Mouse (Mus musculus) gastrocnemius, postnatal 4 days (tissue): ENCODE data around the gene Fars2. TPM values are rescaled to one million over a fixed set of nuclear protein-coding genes. Genes with fewer than 3 reads are reported as not detected.
"Not testable (repeated sequence)": the region's sequence is repeated elsewhere in the genome, so short reads cannot be mapped to it uniquely, and the experiment has no call there.

Experiments used
- DNase-seq, 2 experiments: peaks; one replicate each; pipeline ENCODE4 v3.0.0; 2021 to 2022; ENCODE audit warnings: low spot score in 2 of 2, mixed read lengths in 2 of 2
- total RNA-seq, 2 experiments: library from RNA; stranded (reverse); gene quantifications; 2 replicates each; pipeline ENCODE4 v1.2.3; 2021

Fars2 gene
- total RNA-seq, 2 experiments from 2014 or later, result 31.0 to 35.6 TPM

DNA sequence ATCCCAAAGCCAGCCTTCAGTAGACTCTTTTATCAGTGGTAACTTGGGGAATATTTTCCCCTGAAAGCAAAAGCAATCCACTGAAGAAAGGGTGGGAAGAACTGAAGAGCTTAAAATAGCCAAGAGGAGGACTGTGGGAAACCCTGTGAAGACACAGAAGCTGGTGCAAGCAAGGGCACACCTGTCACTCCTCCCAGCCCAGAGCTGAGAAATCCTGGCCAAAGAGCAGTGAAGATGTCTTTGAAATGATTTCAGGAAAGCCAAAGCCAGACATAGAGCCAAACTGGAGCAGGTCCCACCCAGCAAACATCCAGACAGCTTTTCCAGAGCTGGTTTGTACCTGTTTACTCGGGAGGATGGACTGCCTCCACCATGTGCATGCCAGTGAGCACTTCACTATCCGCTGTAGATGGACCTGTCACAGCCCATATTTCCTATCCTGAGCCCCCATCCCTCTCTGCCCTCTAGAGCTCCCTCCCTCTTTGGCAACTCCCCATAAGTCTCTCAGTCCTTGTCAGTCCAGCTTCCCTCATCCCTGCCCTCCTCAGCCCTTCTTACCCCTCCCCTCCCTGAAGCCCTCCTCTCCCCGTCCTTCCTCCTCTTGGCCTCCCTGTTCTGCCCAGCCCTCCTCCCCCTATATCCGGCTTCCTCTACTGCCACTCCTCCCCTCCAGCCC, 327.7 kb downstream of the Fars2 start:
- no peak for DNase-seq

GRCm38 (mm10) chr13:36447947-36448346, 330.7 kb downstream of the Fars2 start:
- DNase-seq, result no peak

GRCm38 (mm10) chr13:36448565-36448964, 331.4 kb downstream of the Fars2 start:
- no peak for DNase-seq

GRCm38 (mm10) chr13:36451437-36451836, 334.2 kb downstream of the Fars2 start:
- DNase-seq, result no peak

GRCm38 (mm10) chr13:36460473-36460872, 343.3 kb downstream of the Fars2 start:
- no peak for DNase-seq

DNA sequence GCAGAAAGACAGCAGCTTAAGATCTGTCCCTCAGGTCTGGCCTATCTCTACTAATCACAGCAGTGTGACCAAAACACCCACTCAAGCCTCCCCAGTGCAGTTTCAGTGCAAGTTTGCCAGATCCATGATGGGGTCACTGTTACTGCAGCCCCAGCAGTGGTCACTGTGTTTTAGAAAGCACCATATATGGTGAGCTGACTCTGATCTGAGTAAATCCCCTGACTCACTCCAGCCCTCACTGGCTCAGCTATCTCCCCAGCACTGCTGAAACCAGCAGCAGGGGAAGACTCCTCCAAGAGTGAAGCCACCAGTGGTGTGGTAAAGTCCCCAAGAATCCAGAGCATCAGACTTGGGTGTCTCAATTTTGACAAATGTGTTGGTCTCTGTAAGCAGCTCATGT, 346.5 kb downstream of the Fars2 start:
- DNase-seq, result no peak

GRCm38 (mm10) chr13:36466076-36466475, 348.9 kb downstream of the Fars2 start:
- not testable (repeated sequence) for DNase-seq

DNA sequence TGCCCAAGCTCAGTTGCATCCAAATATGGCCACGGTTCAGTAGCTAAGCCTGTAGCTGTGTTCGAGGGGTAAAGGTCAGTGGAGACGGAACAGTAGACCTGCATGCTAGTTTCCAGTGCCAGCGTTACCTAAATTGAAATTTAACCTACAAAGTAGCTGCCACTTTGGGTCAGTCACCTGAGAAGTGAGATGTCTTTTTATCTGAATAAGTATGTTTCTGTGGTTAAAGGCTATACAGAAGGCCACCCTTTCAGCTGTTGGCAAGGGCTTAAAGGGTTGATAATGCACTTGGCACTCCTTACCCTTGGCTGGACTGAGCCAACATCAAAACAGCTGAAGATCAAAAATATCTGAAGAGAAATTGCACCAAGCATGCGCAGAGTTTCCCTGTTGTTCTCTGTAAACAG, 349.3 kb downstream of the Fars2 start:
- no peak for DNase-seq

GRCm38 (mm10) chr13:36467849-36468248, 350.6 kb downstream of the Fars2 start:
- no peak for DNase-seq

DNA sequence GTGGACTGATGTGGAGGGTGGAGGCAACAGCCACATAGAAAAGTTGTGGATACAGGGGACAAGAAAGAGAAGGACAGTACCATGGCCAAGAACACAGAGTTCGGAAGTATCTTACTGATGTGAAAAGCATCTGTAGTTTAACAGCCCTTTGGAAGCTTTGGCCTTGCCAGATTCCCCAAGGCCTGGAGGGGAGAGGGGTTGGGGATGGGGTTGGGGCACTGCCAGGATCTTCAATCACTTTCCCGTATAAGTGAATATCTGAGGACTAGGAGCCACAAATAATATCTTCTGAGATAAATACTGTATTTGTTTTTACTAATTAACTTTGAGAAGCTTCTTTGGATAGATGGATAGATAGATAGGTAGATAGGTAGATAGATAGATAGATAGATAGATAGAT, 351.8 kb downstream of the Fars2 start:
- no peak for DNase-seq

- DNase-seq, result no peak
Observed at GRCm38 (mm10) chr13:36469412-36470125, 352.4 kb downstream of the Fars2 start.

- DNase-seq, result no peak
Observed at GRCm38 (mm10) chr13:36477648-36478047, 360.4 kb downstream of the Fars2 start.

- DNase-seq, result no peak
Observed at GRCm38 (mm10) chr13:36478243-36478642, 361.0 kb downstream of the Fars2 start.

DNA sequence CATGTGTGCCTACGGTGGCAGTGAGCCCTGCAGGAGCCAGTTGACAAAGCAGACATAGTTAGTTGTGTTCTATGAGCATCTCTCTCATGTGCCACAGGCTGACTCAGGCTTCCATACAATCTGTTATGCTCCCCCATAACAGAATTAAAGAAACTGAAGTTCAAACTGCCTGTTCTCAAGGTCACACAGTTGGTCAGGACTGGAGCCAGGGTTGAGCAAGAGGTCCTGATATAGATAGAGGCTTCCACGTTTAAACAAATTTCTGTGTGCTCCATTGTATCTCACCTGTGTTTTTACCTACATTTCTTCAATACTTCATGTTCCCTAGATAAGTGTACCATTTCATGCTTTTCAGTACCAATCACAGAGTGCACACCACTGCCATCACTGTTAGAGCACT, 362.9 kb downstream of the Fars2 start:
- no peak for DNase-seq

GRCm38 (mm10) chr13:36484391-36484790, 367.2 kb downstream of the Fars2 start:
- DNase-seq, result no peak

- no peak for DNase-seq
Observed at GRCm38 (mm10) chr13:36486756-36487155, 369.5 kb downstream of the Fars2 start.

DNA sequence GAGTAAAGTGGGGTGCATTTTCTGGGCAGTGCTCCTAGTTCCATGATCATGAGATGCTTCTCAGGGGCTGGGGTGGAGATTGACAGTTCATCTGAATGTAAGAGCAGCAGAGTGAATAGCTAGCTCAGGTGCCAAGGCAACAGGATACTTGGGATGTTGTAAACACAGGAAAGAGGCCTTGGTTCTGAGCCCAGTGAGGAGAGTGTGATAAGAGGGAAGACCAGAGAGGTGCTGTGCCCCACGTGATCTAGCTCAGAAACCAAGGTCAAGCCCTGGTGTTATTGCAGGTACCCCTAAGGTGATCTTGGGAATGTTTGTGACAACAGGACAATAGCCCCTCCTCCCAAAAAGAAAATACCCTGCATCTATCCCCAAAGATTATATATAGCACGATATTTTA, 372.2 kb downstream of the Fars2 start:
- no peak for DNase-seq

DNA sequence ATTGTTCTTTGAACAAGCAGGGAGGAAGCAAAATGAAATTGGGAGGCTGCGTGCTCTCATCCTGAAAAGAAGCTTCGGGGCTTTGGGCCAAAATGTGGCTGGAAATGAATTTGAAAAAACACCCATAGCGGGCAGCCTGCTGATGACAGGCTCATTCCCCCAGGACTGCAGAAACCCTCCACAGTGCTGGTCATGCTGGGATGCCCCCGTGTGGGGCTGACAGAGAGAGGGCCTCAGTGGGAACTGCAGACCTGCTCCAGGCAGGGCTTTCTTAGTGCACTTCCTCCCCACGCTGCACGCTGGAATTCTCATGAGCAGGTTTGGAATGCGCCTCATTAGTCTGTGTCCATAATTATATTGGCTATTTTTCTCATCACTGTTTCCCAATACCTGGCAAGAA, 373.4 kb downstream of the Fars2 start:
- no peak for DNase-seq

GRCm38 (mm10) chr13:36492397-36492796, 375.2 kb downstream of the Fars2 start:
- no peak for DNase-seq

GRCm38 (mm10) chr13:36493294-36493693, 376.1 kb downstream of the Fars2 start:
- peak in 1 of 2 experiments; percentile 33 for DNase-seq

GRCm38 (mm10) chr13:36493762-36494161, 376.6 kb downstream of the Fars2 start:
- DNase-seq, result no peak

GRCm38 (mm10) chr13:36495980-36496379, 378.8 kb downstream of the Fars2 start:
- no peak for DNase-seq

DNA sequence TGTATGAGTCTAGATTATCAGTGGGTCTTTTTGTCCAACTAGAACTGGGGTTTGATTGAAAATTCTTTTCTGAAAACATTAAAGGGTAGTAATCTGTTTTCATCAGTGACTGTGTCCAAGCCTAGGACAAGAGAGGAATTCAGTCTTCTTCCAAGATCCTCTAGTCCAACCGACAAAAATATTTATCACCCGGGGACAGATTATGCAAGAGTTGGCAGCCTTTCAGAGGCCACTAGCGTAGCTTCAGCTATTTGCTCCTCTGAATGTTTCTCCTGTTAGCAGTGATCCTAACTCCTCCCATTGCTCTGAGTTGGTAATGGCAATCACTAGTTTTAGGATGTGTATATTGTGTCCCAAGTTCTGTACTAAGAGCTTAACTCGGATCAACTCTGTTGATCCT, 380.1 kb downstream of the Fars2 start:
- DNase-seq, result peak in 1 of 2 experiments; percentile 58
